Mouse (Mus musculus) retina, postnatal 1 day (tissue): ENCODE data around the gene Galk2.

Source experiments
- DNase-seq: peaks from one replicate; pipeline ENCODE4 v3.0.0-alpha.2; 2012

Gene Galk2

GRCm38 (mm10) chr2:125901426-125901825 is 42.5 kb downstream of the Galk2 start:
- DNase-seq: no peak

- no peak for DNase-seq
Observed at GRCm38 (mm10) chr2:125906407-125907066, 47.6 kb downstream of the Galk2 start.

GRCm38 (mm10) chr2:125907580-125908255 is 48.8 kb downstream of the Galk2 start:
- no peak for DNase-seq

DNA sequence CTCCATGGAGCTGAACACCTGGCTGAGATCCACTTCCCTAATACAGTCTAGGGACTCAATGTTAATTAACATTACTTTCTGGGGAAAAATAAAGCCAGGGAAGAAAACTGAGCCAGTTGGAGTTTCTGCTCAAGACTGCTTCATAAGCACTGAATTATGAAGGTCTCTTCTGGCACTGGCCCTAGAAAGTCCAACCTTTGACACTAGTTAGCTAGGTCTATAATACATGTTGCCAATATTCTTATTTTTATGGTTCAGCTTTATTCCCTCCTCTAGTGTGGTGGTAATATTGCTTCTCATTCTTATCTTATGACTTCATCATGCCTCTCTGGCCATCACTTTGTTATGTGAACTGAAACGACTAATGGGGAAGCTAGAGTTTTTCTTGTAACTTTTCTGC is 55.3 kb downstream of the Galk2 start:
- no peak for DNase-seq

GRCm38 (mm10) chr2:125914713-125915112 is 55.8 kb downstream of the Galk2 start:
- no peak for DNase-seq

DNA sequence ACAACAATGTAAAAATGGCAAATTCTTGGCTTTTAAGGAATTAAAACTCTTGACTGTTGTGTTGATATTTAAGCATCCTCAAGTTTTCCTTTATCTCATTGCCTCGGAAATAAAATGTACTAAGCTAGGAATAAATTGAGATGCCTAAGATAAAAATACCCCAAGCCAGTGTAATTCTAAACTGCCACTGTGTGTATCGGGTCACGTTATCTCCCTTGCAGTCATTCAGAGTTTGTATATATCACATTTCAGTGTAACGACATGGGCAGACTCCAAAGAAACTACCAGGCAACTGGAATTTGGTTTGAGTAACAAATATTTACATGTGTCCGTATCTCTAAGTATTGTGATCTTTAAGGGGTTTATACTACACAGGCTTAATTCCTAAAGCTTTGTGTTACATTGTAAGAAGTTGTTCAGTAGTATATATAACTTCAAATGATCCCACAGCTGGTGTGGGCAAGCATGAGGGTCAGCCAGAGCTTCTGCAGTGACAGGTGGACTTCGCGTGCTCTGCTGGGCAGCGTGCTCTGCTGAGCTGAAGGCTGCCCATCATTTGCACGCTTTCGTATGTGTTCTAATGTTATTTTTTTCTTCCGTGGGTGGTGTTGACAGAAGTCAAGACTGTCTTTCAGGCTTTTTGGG is 57.9 kb downstream of the Galk2 start:
- DNase-seq: no peak

DNA sequence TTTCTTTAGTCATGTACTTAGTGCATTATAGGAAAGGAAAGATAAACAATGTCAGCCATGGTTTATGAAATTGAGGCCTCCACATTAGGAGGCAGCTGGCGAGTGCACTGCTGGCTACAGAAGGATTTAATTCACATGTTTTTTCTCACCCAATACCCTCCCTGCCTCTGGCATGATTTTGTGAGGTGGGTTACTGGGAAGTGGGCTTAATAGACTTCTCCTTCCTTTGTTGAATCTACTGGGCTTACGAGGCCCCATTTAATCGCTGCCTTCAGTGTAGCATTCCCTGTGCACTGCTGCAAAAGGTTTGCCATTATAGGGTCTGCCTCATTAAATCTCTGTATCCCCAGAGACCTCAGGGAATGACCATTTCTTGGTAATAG is 58.4 kb downstream of the Galk2 start:
- DNase-seq: peak; percentile 3

DNA sequence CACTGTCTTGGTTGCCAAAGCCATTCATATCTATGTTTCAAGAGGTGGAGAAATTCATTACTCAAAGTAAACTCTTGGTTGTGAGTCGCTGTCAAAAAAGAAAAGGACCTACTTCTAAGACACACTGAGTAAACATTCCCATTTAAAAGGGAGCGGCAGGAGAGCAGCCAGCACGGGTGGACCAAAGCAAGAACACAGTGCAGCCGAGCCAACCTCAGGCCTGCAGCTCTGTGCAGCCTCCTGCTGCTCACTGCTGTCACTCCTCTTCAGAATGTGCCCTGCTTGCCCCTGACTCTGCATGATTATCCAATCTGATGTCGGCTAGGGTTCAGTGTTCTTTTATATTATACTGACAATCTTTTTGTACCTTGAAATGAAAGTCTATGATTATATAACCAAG is 62.4 kb downstream of the Galk2 start:
- no peak for DNase-seq

- no peak for DNase-seq
Observed at GRCm38 (mm10) chr2:125922149-125922548, 63.2 kb downstream of the Galk2 start.

DNA sequence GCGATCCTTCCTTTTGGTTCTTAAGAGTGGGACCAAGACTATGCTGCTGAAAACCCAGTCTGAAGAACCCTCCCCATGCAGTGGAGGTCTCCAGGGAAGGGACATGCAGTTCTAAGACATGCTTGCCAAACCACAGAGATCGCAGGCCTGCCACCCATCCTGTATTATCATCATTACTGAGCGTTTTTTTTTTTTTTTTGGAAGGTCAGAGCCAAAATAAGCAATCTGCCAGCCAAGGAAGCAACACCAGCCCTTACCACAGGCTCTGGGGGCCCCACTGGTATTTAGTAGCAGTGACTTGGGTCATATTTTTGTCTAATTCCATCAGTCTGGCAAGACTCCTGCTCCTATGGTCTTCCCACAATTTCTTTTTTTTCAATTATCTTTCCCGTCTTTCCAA is 64.0 kb downstream of the Galk2 start:
- no peak for DNase-seq

DNA sequence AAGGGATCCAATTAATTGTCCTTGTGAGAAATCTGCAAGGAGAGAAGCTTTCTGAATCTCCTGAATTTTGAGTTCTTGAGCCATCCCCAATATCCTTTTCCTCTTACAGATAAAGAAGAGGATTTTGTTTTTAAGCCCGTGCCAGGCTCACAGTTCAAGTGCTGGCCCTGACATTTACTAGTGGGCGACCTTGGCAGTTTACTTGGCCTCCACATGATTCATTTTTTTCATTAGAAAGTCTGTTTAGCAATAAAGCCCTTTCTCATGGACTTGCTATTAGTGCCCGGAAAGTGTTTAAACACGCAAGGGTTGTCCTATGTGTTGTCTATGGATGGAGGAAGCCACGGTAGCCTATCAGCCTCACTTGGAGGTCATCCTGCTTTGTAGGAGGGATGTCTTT is 64.4 kb downstream of the Galk2 start:
- no peak for DNase-seq

DNA sequence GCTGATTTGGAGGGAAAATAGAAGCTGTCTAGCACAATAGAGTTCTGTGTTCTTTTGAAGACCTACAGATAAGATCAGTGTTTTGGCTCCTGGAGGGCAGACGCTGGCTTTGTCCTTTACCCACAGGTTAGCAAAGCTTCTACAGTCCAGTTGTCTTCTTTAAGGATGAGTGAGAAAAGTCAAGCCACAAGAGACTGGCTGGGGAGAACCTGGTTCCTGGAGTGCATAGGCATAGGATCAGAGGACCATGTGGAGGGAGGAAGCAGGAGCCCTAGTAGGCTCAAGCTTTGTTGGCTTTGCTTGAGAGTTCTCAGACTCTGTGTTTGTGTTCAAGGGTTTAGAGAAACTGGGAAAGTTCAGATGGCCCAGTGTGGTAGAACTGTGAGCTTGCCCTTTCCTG is 65.6 kb downstream of the Galk2 start:
- DNase-seq: no peak

DNA sequence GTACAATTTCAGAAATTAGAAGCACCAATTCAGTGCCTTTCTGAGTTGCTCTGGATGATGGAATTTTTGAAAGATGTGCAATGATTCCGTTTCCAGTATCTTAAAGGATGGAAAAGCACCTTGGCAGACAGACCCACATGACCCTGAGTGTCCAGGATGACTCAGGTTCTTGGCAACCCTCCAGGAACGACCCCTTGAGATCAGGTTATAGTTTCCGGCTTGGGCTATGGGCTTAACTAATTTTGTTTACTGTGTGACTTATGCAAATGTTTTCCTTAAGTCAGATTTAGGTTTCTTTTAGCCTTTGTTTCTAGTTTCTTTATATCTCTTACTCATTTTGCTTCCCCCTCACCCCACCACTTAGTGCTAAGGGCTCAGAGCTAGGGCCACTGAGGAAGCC is 66.2 kb downstream of the Galk2 start:
- no peak for DNase-seq

DNA sequence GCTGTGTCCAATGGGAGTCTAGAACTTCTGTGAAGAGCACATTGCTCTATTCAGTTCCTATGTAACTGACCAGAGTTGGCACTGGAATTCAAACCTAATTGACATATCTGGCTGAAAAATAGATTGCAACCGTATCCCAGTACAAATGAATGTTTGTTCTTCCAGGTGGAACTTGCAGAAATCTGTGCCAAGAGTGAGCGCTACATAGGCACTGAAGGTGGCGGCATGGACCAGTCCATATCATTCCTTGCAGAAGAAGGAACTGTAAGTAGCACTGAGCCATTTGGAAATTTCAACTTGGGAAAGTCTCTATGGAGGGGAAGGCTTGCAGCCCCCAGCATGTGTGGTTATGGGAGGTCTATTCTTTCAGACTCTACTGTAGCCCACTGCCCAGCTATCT is 70.5 kb downstream of the Galk2 start:
- DNase-seq: no peak

GRCm38 (mm10) chr2:125929872-125930271 is 71.0 kb downstream of the Galk2 start:
- no peak for DNase-seq

DNA sequence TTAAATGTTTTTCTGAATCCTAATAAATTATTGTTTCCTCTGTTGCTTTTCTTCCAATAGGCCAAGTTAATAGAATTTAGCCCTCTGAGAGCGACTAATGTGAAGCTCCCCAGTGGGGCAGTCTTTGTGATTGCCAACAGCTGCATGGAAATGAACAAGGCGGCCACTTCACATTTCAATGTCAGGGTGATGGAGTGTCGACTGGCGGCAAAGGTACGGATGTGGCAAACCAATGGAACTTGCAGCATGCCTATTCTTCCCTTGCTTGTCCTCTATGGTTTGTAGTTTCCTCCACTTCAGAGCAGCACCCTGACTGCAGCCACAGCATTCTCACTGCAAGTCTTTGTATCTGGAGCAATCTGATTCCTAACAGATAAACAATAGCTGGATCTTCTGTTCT is 72.3 kb downstream of the Galk2 start:
- no peak for DNase-seq

- DNase-seq: no peak
Observed at GRCm38 (mm10) chr2:125932734-125933133, 73.8 kb downstream of the Galk2 start.

DNA sequence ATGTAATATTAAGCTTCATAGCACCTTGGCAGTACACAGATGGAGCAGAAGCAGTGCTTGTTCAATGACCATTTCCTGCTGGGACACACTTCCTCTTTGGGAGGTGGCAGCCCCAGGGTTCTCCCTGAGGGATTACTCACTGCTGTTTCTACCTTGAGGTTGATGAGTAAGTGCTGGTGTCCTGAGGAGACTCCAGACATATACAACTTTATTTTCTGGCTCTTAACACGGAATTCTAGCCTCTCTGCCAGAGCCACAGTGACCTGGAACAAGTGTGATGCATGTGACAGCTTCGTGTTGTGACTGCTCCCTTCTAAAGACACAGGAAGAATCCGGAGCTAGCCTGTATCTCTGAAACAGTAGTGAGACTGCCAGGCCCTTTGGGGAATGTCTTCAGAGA is 75.1 kb downstream of the Galk2 start:
- no peak for DNase-seq

DNA sequence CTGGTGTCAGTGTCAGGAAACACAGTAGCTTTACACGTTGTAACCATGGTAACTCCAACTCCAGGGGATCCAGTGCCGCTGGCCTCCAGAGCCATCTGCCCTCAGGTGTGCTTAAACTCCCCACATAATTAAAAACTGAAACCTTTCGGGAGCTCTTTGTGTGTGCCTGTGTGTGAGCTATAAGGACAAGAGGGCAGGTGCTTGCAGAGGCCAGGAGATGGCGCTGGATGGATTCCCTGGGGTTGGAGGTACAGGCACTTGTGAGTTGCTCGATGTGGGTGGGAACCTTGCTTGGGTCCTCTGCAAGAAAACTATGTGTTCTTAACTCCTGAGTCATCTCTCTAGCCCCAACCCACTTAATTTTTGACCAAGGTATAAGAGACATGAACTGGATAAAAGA is 77.5 kb downstream of the Galk2 start:
- no peak for DNase-seq

DNA sequence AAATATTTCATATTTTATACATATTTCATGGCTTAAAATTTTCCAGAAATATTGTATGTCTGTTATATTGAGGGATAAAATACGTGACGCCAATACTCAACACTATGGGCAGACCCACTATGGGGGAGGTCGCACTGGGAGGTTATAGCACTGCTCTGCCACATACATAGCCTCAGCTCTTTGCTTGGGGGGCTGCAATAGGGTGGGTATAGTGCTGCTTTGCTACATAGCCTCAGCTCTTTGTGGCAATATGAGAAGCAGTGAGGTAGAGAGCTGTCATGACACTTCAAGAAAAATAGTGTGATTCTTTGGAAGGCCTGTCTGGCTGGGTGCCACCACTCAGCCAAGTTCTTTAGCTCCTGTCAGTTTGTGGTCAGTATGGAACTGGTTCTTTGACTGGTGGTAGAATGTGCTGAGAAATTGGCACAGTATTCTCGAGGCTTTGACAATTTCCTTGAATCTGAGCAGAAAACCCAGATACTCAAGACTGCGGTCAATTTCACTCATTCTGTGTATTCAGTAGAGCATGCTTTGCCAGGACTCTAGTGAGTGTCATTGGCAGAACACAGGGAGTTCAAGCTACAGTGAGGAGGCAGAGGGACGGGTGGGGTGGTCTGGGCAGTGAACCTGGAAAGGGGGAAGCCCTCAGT is 80.2 kb downstream of the Galk2 start:
- no peak for DNase-seq

GRCm38 (mm10) chr2:125941111-125941785 is 82.3 kb downstream of the Galk2 start:
- no peak for DNase-seq

- DNase-seq: no peak
Observed at GRCm38 (mm10) chr2:125943301-125943700, 84.4 kb downstream of the Galk2 start.

GRCm38 (mm10) chr2:125948195-125948594 is 89.3 kb downstream of the Galk2 start:
- DNase-seq: no peak
